Mouse (Mus musculus) intestine, embryonic 16.5 days (tissue): ENCODE data around the gene Slc6a9. TPM values are rescaled to one million over a fixed set of nuclear protein-coding genes. Genes with fewer than 3 reads are reported as not detected.

Experiments
- ATAC-seq: fragments of 200-750 bp; cut with Nextera tagmentation; 2 replicates; pipeline ENCODE4 v1.8.0; 2017; ENCODE audit warnings: moderate TSS enrichment, moderate library complexity
- H3K27ac ChIP-seq: fragments of 300-500 bp; sonication (generic); 2 replicates; pipeline ENCODE4 v1.5.1; 2014; ENCODE audit warnings: mild to moderate bottlenecking, low read length
- H3K27me3 ChIP-seq: fragments of 300-500 bp; sonication (generic); replicated peaks from 2 replicates; pipeline ENCODE4 v1.6.1; 2014; ENCODE audit warnings: low read length, control low read depth, mixed read lengths; ENCODE audit not compliant: control insufficient read depth, insufficient read depth
- H3K36me3 ChIP-seq: fragments of 300-500 bp; sonication (generic); 2 replicates; pipeline ENCODE4 v1.6.1; 2014; ENCODE audit warnings: low read length, control low read depth; ENCODE audit not compliant: control insufficient read depth, insufficient read depth
- H3K4me1 ChIP-seq: fragments of 300-500 bp; sonication (generic); 2 replicates; pipeline ENCODE4 v1.6.1; 2014; ENCODE audit warnings: low read length, control low read depth, mixed read lengths; ENCODE audit not compliant: control insufficient read depth, insufficient read depth
- H3K4me2 ChIP-seq: fragments of 300-500 bp; sonication (generic); 2 replicates; pipeline ENCODE4 v1.6.1; 2014; ENCODE audit warnings: low read depth, low read length, control low read depth
- H3K4me3 ChIP-seq: fragments of 300-500 bp; sonication (generic); 2 replicates; pipeline ENCODE4 v1.5.1; 2014; ENCODE audit warnings: mild to moderate bottlenecking, low read length
- H3K9ac ChIP-seq: fragments of 300-500 bp; sonication (generic); 2 replicates; pipeline ENCODE4 v1.6.1; 2014; ENCODE audit warnings: low read depth, low read length
- H3K9me3 ChIP-seq: fragments of 300-500 bp; sonication (generic); 2 replicates; pipeline ENCODE4 v1.6.1; 2016; ENCODE audit warnings: low read length, control low read depth; ENCODE audit not compliant: control insufficient read depth
- WGBS: fragments of 180-500 bp; shearing (Covaris S2); extraction: QIAGEN DNeasy Blood & Tissue Kit; methylation state at CpG from one replicate; pipeline ENCODE4 v1.1.7; 2014; 5-methylcytosine and 5-hydroxymethylcytosine counted together
- polyA plus RNA-seq: library from polyadenylated mRNA; unstranded; fragments of >200 nt; fragmentation: Nextera tagmentation; extraction: Ambion mirVana; gene quantifications from 2 replicates; pipeline ENCODE4 v1.2.1, GENCODE M21; 2015

Gene Slc6a9
- polyA plus RNA-seq, 1 experiment from 2014 or later = 10.8 TPM

- Histone ChIP-seq H3K27me3 (no peaks in the 10 kb centered on the region), H3K4me1 (peaks cover 25% of the 10 kb centered on the region), H3K9me3 (no peaks in the 10 kb centered on the region), H3K4me3 (peak within 1 kb of the TSS; percentile 72), H3K36me3 (peaks cover 11% of the 10 kb centered on the region), H3K4me2 (peak within 1 kb of the TSS; percentile 97), H3K9ac (peak within 1 kb of the TSS; percentile 82), H3K27ac (peak within 1 kb of the TSS; percentile 59)
- WGBS = 2% methylated on average over 88 of the region's 103 CpGs
- ATAC-seq = peak; percentile 45
These were observed 48.7 kb downstream of the Slc6a9 start, which contains the start of gene B4galt2 for GRCm38 (mm10) chr4:117882701-117883691. B4galt2 (minus strand) TSS chr4:117883487.

DNA sequence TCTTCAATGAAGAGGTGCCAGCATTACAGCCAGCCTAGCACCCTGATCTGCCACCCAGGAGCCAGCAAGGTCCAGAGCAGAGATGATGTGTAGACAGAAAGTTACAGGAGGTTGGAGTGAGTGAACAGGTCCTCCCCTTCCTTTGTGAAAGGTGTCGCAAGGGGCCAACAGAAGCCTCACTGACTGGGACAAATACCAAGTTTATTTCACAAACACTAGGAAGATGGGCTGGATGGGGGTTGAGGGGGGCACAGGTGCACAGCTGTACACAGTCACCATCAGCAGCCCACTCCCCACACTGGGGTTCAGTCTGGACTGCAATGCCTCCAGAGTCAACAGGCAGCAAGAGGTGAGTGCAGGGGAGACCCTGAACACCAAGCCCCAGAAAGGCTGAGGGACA, 49.8 kb downstream of the Slc6a9 start:
- Histone ChIP-seq H3K36me3 (peaks cover 11% of the 10 kb centered on the region), H3K9ac (peak overlapping the region; percentile 82; the same call in 1 of the 2 replicates), H3K9me3 (no peaks in the 10 kb centered on the region), H3K27me3 (no peaks in the 10 kb centered on the region), H3K4me2 (peak overlapping the region; percentile 97), H3K27ac (no peak overlapping the region), H3K4me3 (peak overlapping the region; percentile 72), H3K4me1 (peaks cover 25% of the 10 kb centered on the region)
- 100% methylated on average over 1 of the region's 1 CpGs for WGBS
- ATAC-seq = no peak

GRCm38 (mm10) chr4:117885093-117885492, 50.8 kb downstream of the Slc6a9 start:
- Histone ChIP-seq H3K9ac (no peak overlapping the region), H3K36me3 (peaks cover 11% of the 10 kb centered on the region), H3K4me1 (peaks cover 25% of the 10 kb centered on the region), H3K27me3 (no peaks in the 10 kb centered on the region), H3K4me2 (no peak overlapping the region), H3K4me3 (no peak overlapping the region), H3K9me3 (no peaks in the 10 kb centered on the region), H3K27ac (no peak overlapping the region)
- ATAC-seq = no peak
- WGBS = 92% methylated on average over 10 of the region's 10 CpGs

DNA sequence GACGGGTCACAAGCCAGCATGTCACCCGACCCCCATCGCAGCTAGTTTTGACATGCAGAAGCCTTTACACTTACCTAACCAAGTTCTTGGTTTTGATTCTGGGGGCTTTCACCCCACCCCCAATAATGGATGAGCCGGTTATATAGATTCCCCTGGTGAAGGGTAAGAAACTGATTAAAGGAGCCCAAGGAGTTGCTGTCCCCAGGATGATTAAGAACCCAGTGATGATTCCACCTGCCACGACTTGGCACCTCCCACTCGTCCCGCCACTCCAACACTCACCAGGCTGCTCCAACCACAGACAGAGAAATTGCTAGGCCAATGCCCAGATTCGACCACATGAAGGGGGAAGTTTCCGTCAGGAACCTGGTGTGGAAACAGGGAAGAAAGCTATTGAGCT, 51.7 kb downstream of the Slc6a9 start:
- H3K36me3 ChIP-seq = peaks cover 11% of the 10 kb centered on the region
- peaks cover 29% of the 10 kb centered on the region for H3K4me1 ChIP-seq
- no peak for ATAC-seq
- peak overlapping the region; percentile 95 for H3K9ac ChIP-seq
- no peaks in the 10 kb centered on the region for H3K9me3 ChIP-seq
- H3K27me3 ChIP-seq = no peaks in the 10 kb centered on the region
- WGBS = 77% methylated on average over 9 of the region's 9 CpGs
- no peak overlapping the region for H3K27ac ChIP-seq
- peak overlapping the region; percentile 90 for H3K4me2 ChIP-seq
- H3K4me3 ChIP-seq = peak overlapping the region; percentile 99

DNA sequence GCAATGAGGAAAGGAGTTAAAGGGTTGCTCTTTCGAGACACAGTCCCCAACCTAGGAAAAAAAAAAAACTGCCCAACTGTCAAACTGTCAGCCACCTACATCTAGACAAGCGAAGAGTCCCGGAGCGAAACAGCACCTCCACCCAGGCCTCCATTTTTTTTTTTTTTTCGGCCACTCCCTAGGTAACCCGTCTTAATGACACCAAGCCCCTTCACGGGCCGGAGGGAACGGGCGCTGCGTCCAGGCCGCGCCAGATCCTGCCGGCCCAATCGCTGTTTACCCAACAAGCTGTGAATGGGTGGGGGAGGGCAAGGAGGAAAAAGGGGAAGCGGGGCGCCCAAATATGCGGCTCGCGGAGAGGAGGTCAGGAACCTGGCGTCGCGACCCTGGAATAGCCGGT, 52.3 kb downstream of the Slc6a9 start:
- no peaks in the 10 kb centered on the region for H3K9me3 ChIP-seq
- H3K4me3 ChIP-seq = peak overlapping the region; percentile 99
- ATAC-seq = peak; percentile 14
- peaks cover 11% of the 10 kb centered on the region for H3K36me3 ChIP-seq
- H3K27me3 ChIP-seq = no peaks in the 10 kb centered on the region
- H3K9ac ChIP-seq = peak overlapping the region; percentile 95
- WGBS = 2% methylated on average over 24 of the region's 24 CpGs
- peak overlapping the region; percentile 51 for H3K27ac ChIP-seq
- peaks cover 33% of the 10 kb centered on the region for H3K4me1 ChIP-seq
- peak overlapping the region; percentile 90 for H3K4me2 ChIP-seq

- peak; percentile 89 for ATAC-seq
- peak within 1 kb of the TSS; percentile 90 for H3K4me2 ChIP-seq
- H3K9me3 ChIP-seq = no peaks in the 10 kb centered on the region
- peak within 1 kb of the TSS; percentile 51 for H3K27ac ChIP-seq
- no peaks in the 10 kb centered on the region for H3K27me3 ChIP-seq
- H3K4me1 ChIP-seq = peaks cover 35% of the 10 kb centered on the region
- peaks cover 11% of the 10 kb centered on the region for H3K36me3 ChIP-seq
- under 1% methylated on average over 36 of the region's 37 CpGs for WGBS
- H3K9ac ChIP-seq = peak within 1 kb of the TSS; percentile 95
- H3K4me3 ChIP-seq = peak within 1 kb of the TSS; percentile 99
These were observed 52.8 kb downstream of the Slc6a9 start, which contains the start of gene Atp6v0b for GRCm38 (mm10) chr4:117887133-117887532. Atp6v0b (minus strand) TSS chr4:117887333.

- no peaks in the 10 kb centered on the region for H3K27me3 ChIP-seq
- no peaks in the 10 kb centered on the region for H3K9me3 ChIP-seq
- H3K4me3 ChIP-seq = peak overlapping the region; percentile 99; the same call in 1 of the 2 replicates
- 76% methylated on average over 2 of the region's 2 CpGs for WGBS
- no peak overlapping the region; the same call in 1 of the 2 replicates for H3K4me2 ChIP-seq
- ATAC-seq = no peak
- H3K36me3 ChIP-seq = peaks cover 11% of the 10 kb centered on the region
- peak overlapping the region; percentile 95; the same call in 1 of the 2 replicates for H3K9ac ChIP-seq
- H3K4me1 ChIP-seq = peaks cover 32% of the 10 kb centered on the region
- no peak overlapping the region for H3K27ac ChIP-seq
These were observed 53.6 kb downstream of the Slc6a9 start for GRCm38 (mm10) chr4:117887920-117888319.

- Histone ChIP-seq H3K9me3 (no peaks in the 10 kb centered on the region), H3K4me1 (peaks cover 26% of the 10 kb centered on the region), H3K9ac (no peak overlapping the region), H3K27ac (no peak overlapping the region), H3K36me3 (peaks cover 8% of the 10 kb centered on the region), H3K4me3 (no peak overlapping the region), H3K4me2 (no peak overlapping the region), H3K27me3 (no peaks in the 10 kb centered on the region)
- ATAC-seq = no peak
- WGBS = 94% methylated on average over 15 of the region's 15 CpGs
These were observed 55.2 kb downstream of the Slc6a9 start for GRCm38 (mm10) chr4:117889471-117889870.

DNA sequence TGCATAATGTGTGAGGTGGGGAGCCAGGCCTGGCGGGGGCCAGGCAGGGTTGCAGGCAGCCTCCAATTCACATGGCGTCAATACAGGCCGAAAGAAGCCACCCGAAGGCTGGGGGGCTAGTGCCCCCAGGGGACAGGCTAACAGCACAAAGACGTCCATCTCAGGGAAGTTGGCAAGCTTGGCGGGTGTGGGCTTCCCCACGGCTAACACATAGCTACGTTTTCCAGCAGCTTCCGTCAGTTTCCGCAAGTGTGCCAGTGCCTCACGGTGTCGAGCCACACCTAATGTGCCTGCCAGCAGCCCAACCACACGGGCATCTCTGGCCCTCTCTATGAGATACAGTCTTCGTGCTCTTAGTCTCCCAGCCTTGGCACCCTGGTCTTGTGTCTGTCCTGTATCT, 55.7 kb downstream of the Slc6a9 start:
- peaks cover 26% of the 10 kb centered on the region for H3K4me1 ChIP-seq
- WGBS = 92% methylated on average over 14 of the region's 14 CpGs
- H3K36me3 ChIP-seq = peaks cover 4% of the 10 kb centered on the region
- no peak overlapping the region for H3K9ac ChIP-seq
- H3K27me3 ChIP-seq = no peaks in the 10 kb centered on the region
- no peak overlapping the region for H3K4me3 ChIP-seq
- no peaks in the 10 kb centered on the region for H3K9me3 ChIP-seq
- H3K4me2 ChIP-seq = no peak overlapping the region
- H3K27ac ChIP-seq = no peak overlapping the region
- ATAC-seq = no peak
